Mouse (Mus musculus) MEL (cell line): ENCODE measurements around the gene Foxc2. TPM values are rescaled to one million over a fixed set of nuclear protein-coding genes. Genes with fewer than 3 reads are reported as not detected.

Experiments used
- DNase-seq: peaks from one replicate; pipeline ENCODE4 v3.0.0; 2011; ENCODE audit warnings: low read depth, low spot score
- H3K27ac ChIP-seq: 2 replicates; pipeline ENCODE4 v1.5.1; 2012; ENCODE audit warnings: low read depth, mild to moderate bottlenecking, control low read depth, low read length, moderate library complexity; ENCODE audit not compliant: control insufficient read depth
- H3K27me3 ChIP-seq, 2 experiments: fragments of 150-350 bp in 1 of 2; sonication (generic) in 1 of 2; 2 replicates each; pipeline ENCODE4 v1.6.1; 2012; ENCODE audit warnings: low read length in 2 of 2, mild to moderate bottlenecking in 2 of 2, improper control_type of control experiment in 1 of 2, moderate library complexity in 1 of 2; ENCODE audit not compliant: insufficient read depth in 2 of 2, control insufficient read depth in 1 of 2
- H3K36me3 ChIP-seq, 2 experiments: 2 replicates each; pipeline ENCODE4 v1.6.1; 2012 to 2014; ENCODE audit warnings: low read length in 2 of 2, improper control_type of control experiment in 1 of 2, inconsistent platforms in 1 of 2, mild to moderate bottlenecking in 1 of 2; ENCODE audit not compliant: insufficient read depth in 2 of 2, control insufficient read depth in 1 of 2
- H3K4me1 ChIP-seq, 2 experiments: fragments of 150-350 bp in 1 of 2; sonication (generic) in 1 of 2; 2 replicates each; pipeline ENCODE4 v1.6.1; 2012; ENCODE audit warnings: low read length in 2 of 2, improper control_type of control experiment in 1 of 2, mild to moderate bottlenecking in 1 of 2; ENCODE audit not compliant: insufficient read depth in 2 of 2, control insufficient read depth in 1 of 2
- H3K4me3 ChIP-seq, 2 experiments: fragments of 150-350 bp in 1 of 2; sonication (generic) in 1 of 2; 2 replicates each; pipeline ENCODE4 v1.5.1; 2012; ENCODE audit warnings: low read depth in 2 of 2, low read length in 2 of 2, mild to moderate bottlenecking in 2 of 2, moderate library complexity in 2 of 2, control low read depth in 1 of 2, improper control_type of control experiment in 1 of 2; ENCODE audit not compliant: control insufficient read depth in 1 of 2, insufficient read depth in 1 of 2
- H3K79me2 ChIP-seq: 2 replicates; pipeline ENCODE4 v1.6.1; 2012; ENCODE audit warnings: mild to moderate bottlenecking, low read length, moderate library complexity; ENCODE audit not compliant: control insufficient read depth, poor library complexity, insufficient read depth
- H3K9ac ChIP-seq: 2 replicates; pipeline ENCODE4 v1.6.1; 2012; ENCODE audit warnings: low read depth, mild to moderate bottlenecking, control low read depth, low read length, moderate library complexity; ENCODE audit not compliant: control insufficient read depth, poor library complexity, severe bottlenecking
- H3K9me3 ChIP-seq: fragments of 150-350 bp; sonication (generic); replicated peaks from 2 replicates; pipeline ENCODE4 v1.6.1; 2012; ENCODE audit warnings: mild to moderate bottlenecking, low read length, improper control_type of control experiment, moderate library complexity; ENCODE audit not compliant: insufficient read depth
- BHLHE40 ChIP-seq: IDR thresholded peaks from 2 replicates; pipeline ENCODE4 v1.6.1; 2012; ENCODE audit warnings: low read depth, mild to moderate bottlenecking, inconsistent platforms, low read length, improper control_type of control experiment, borderline replicate concordance
- E2F4 ChIP-seq: IDR thresholded peaks from 2 replicates; pipeline ENCODE4 v1.6.1; 2011; ENCODE audit warnings: low read depth, low read length, improper control_type of control experiment, borderline replicate concordance
- EP300 ChIP-seq, 2 experiments: IDR thresholded peaks; 2 replicates each; pipeline ENCODE4 v1.6.1; 2011; ENCODE audit warnings: improper control_type of control experiment in 2 of 2, low read length in 2 of 2, low read depth in 1 of 2, mild to moderate bottlenecking in 1 of 2
- ETS1 ChIP-seq: IDR thresholded peaks from 2 replicates; pipeline ENCODE4 v1.6.1; 2012; ENCODE audit warnings: low read depth, mild to moderate bottlenecking, inconsistent platforms, low read length, improper control_type of control experiment, moderate library complexity
- HCFC1 ChIP-seq: IDR thresholded peaks from 2 replicates; pipeline ENCODE4 v1.6.1; 2012; ENCODE audit warnings: low read depth, mild to moderate bottlenecking, inconsistent platforms, low read length, improper control_type of control experiment, moderate library complexity
- JUND ChIP-seq: IDR thresholded peaks from 2 replicates; pipeline ENCODE4 v1.6.1; 2011; ENCODE audit warnings: low read depth, mild to moderate bottlenecking, improper control_type of control experiment, low read length
- KAT2A ChIP-seq: conservative IDR thresholded peaks from 2 replicates; pipeline ENCODE4 v1.6.1; 2012; ENCODE audit warnings: low read depth, low read length, improper control_type of control experiment, inconsistent platforms
- MAFK ChIP-seq: IDR thresholded peaks from 2 replicates; pipeline ENCODE4 v1.6.1; 2011; ENCODE audit warnings: low read depth, mild to moderate bottlenecking, low read length, improper control_type of control experiment, borderline replicate concordance
- MXI1 ChIP-seq: IDR thresholded peaks from 2 replicates; pipeline ENCODE4 v1.6.1; 2011; ENCODE audit warnings: mild to moderate bottlenecking, low read depth, low read length, improper control_type of control experiment
- MYB ChIP-seq: IDR thresholded peaks from 2 replicates; pipeline ENCODE4 v1.6.1; 2011; ENCODE audit warnings: mild to moderate bottlenecking, low read depth, low read length, improper control_type of control experiment
- MYC ChIP-seq: IDR thresholded peaks from 2 replicates; pipeline ENCODE4 v1.6.1; 2011; ENCODE audit warnings: low read depth, mild to moderate bottlenecking, low read length, improper control_type of control experiment, moderate library complexity
- NELFE ChIP-seq: IDR thresholded peaks from 2 replicates; pipeline ENCODE4 v1.6.1; 2011; ENCODE audit warnings: low read depth, low read length, improper control_type of control experiment
- POLR2A ChIP-seq, 2 experiments: IDR thresholded peaks; 2 replicates each; pipeline ENCODE4 v1.6.1; 2011 to 2012; ENCODE audit warnings: low read length in 2 of 2, mild to moderate bottlenecking in 2 of 2, control low read depth in 1 of 2, improper control_type of control experiment in 1 of 2, low read depth in 1 of 2, moderate library complexity in 1 of 2; ENCODE audit not compliant: control insufficient read depth in 1 of 2, insufficient read depth in 1 of 2, poor library complexity in 1 of 2
- RAD21 ChIP-seq: IDR thresholded peaks from 2 replicates; pipeline ENCODE4 v1.6.1; 2011; ENCODE audit warnings: mild to moderate bottlenecking, low read depth, low read length, improper control_type of control experiment
- RCOR1 ChIP-seq: IDR thresholded peaks from 2 replicates; pipeline ENCODE4 v1.6.1; 2012; ENCODE audit warnings: low read depth, mild to moderate bottlenecking, inconsistent platforms, low read length, improper control_type of control experiment
- SIN3A ChIP-seq: IDR thresholded peaks from 2 replicates; pipeline ENCODE4 v1.6.1; 2012; ENCODE audit warnings: low read length, improper control_type of control experiment, inconsistent platforms
- UBTF ChIP-seq: IDR thresholded peaks from 2 replicates; pipeline ENCODE4 v1.6.1; 2012; ENCODE audit warnings: low read depth, mild to moderate bottlenecking, inconsistent platforms, low read length, improper control_type of control experiment, moderate library complexity, borderline replicate concordance; ENCODE audit not compliant: insufficient read depth
- USF1 ChIP-seq: IDR thresholded peaks from 2 replicates; pipeline ENCODE4 v1.6.1; 2014; ENCODE audit warnings: low read depth, mild to moderate bottlenecking, inconsistent platforms, low read length, improper control_type of control experiment, moderate library complexity
- ZKSCAN1 ChIP-seq: IDR thresholded peaks from 2 replicates; pipeline ENCODE4 v1.6.1; 2012; ENCODE audit warnings: low read depth, mild to moderate bottlenecking, inconsistent platforms, low read length, improper control_type of control experiment, moderate library complexity
- ZMIZ1 ChIP-seq: IDR thresholded peaks from 2 replicates; pipeline ENCODE4 v1.6.1; 2012; ENCODE audit warnings: low read depth, mild to moderate bottlenecking, inconsistent platforms, low read length, improper control_type of control experiment, moderate library complexity
- polyA plus RNA-seq, 2 experiments: library from polyadenylated mRNA; stranded (reverse) in 1 of 2; unstranded in 1 of 2; fragments of >175 nt in 1 of 2; fragments of >200 nt in 1 of 2; gene quantifications; 2 replicates each; pipeline versions ENCODE4 v1.2.1 to v1.2.4; 2012; ENCODE audit warnings: low replicate concordance in 2 of 2, low read depth in 1 of 2; ENCODE audit not compliant: insufficient read length in 2 of 2, insufficient read depth in 1 of 2, missing spikeins in 1 of 2
- total RNA-seq: library from RNA; depleted of rRNA; stranded (reverse); fragments of 300-350 nt; gene quantifications from 2 replicates; pipeline ENCODE4 v1.2.3, GENCODE M21; 2012

Foxc2 gene
- total and polyA plus RNA-seq, 3 experiments = 13.6 to 15.4 TPM; not detected in 1

- H3K27ac ChIP-seq = no peak overlapping the region
- no peak overlapping the region for H3K9ac ChIP-seq
- H3K9me3 ChIP-seq = no peaks in the 10 kb centered on the region
These were observed 32.7 kb upstream of the Foxc2 start for GRCm38 (mm10) chr8:121083093-121083935.

GRCm38 (mm10) chr8:121083936-121084209 is 32.1 kb upstream of the Foxc2 start:
- H3K27ac ChIP-seq = no peak overlapping the region
- H3K27me3 ChIP-seq = no peaks in the 10 kb centered on the region
- H3K79me2 ChIP-seq = no peaks in the 10 kb centered on the region
- H3K4me1 ChIP-seq = no peaks in the 10 kb centered on the region
- no peaks in the 10 kb centered on the region for H3K9me3 ChIP-seq
- H3K4me3 ChIP-seq = no peak overlapping the region
- TF ChIP-seq ETS1 = no peak
- no peak for TF ChIP-seq UBTF
- no peak for TF ChIP-seq NELFE
- no peak for TF ChIP-seq RCOR1
- no peak for TF ChIP-seq MXI1
- TF ChIP-seq MYC = no peak
- TF ChIP-seq E2F4 = no peak
- TF ChIP-seq JUND = no peak
- no peak for TF ChIP-seq SIN3A
- no peak for TF ChIP-seq ZMIZ1
- TF ChIP-seq HCFC1 = no peak
- no peak for TF ChIP-seq ZKSCAN1
- no peak for TF ChIP-seq RAD21
- no peak for TF ChIP-seq USF1
- TF ChIP-seq BHLHE40 = no peak
- no peak for TF ChIP-seq KAT2A
- TF ChIP-seq POLR2A (IDR thresholded peaks at IDR 0.05; ENCODE audit: control insufficient read depth in 1 of 2, insufficient read depth in 1 of 2, low read depth in 1 of 2, low read length in 2 of 2, poor library complexity in 1 of 2) = no peak
- no peak for TF ChIP-seq MYB
- no peaks in the 10 kb centered on the region for H3K36me3 ChIP-seq
- DNase-seq = no peak
- H3K9ac ChIP-seq = no peak overlapping the region

More at GRCm38 (mm10) chr8:121083093-121083935, 32.7 kb upstream of the Foxc2 start:
- H3K36me3 ChIP-seq = no peaks in the 10 kb centered on the region
- H3K79me2 ChIP-seq = no peaks in the 10 kb centered on the region
- no peak overlapping the region for H3K4me3 ChIP-seq
- DNase-seq = no peak
- no peaks in the 10 kb centered on the region for H3K4me1 ChIP-seq
- H3K27me3 ChIP-seq = no peaks in the 10 kb centered on the region
- no peak for TF ChIP-seq EP300 (IDR thresholded peaks at IDR 0.05; ENCODE audit: low read depth in 1 of 2, low read length in 2 of 2)
- no peak for TF ChIP-seq KAT2A
- TF ChIP-seq MAFK = no peak
